Mouse (Mus musculus) thymus, postnatal 0 days (tissue): ENCODE data around the gene Sub1. TPM values are rescaled to one million over a fixed set of nuclear protein-coding genes. Genes with fewer than 3 reads are reported as not detected.

Experiments used
- DNase-seq: peaks from one replicate; pipeline ENCODE4 v3.0.0-alpha.2; 2015; ENCODE audit warnings: low spot score
- polyA plus RNA-seq: library from polyadenylated mRNA; unstranded; fragments of >200 nt; fragmentation: Nextera tagmentation; extraction: Ambion mirVana; gene quantifications from 2 replicates; pipeline ENCODE4 v1.2.1, GENCODE M21; 2015

Gene Sub1
- polyA plus RNA-seq, 1 experiment from 2014 or later: 1,079 TPM

- no peak for DNase-seq
These were observed 27.9 kb downstream of the Sub1 start for GRCm38 (mm10) chr15:11968851-11969250.

GRCm38 (mm10) chr15:11966367-11966766 is 30.4 kb downstream of the Sub1 start:
- DNase-seq: peak; percentile 40

- DNase-seq: no peak
These were observed 31.5 kb downstream of the Sub1 start for GRCm38 (mm10) chr15:11965201-11965845.

- DNase-seq: no peak
These were observed 32.8 kb downstream of the Sub1 start for GRCm38 (mm10) chr15:11963791-11964525.

- no peak for DNase-seq
These were observed 37.1 kb downstream of the Sub1 start for GRCm38 (mm10) chr15:11959716-11960115.

- DNase-seq: no peak
These were observed 40.7 kb downstream of the Sub1 start for GRCm38 (mm10) chr15:11956129-11956528.

- DNase-seq: no peak
These were observed 42.6 kb downstream of the Sub1 start for GRCm38 (mm10) chr15:11954190-11954589.

GRCm38 (mm10) chr15:11952159-11952558 is 44.6 kb downstream of the Sub1 start:
- no peak for DNase-seq

GRCm38 (mm10) chr15:11951181-11951580 is 45.6 kb downstream of the Sub1 start:
- DNase-seq: no peak

- no peak for DNase-seq
These were observed 46.6 kb downstream of the Sub1 start for GRCm38 (mm10) chr15:11950144-11950543.

GRCm38 (mm10) chr15:11949490-11949889 is 47.3 kb downstream of the Sub1 start:
- DNase-seq: no peak

GRCm38 (mm10) chr15:11940855-11941254 is 55.9 kb downstream of the Sub1 start:
- DNase-seq: no peak

Other genes starting within 250 kb of the Sub1 start
- 0.45 and 0.49 TPM in 2 replicates for gene Npr3, start 89.7 kb downstream of the Sub1 start, polyA plus RNA-seq
- gene Zfr, start 120.8 kb upstream of the Sub1 start, polyA plus RNA-seq: 77.5 and 78.4 TPM in 2 replicates
- gene Mtmr12, start 208.0 kb upstream of the Sub1 start, polyA plus RNA-seq: 15.9 and 19.0 TPM in 2 replicates